Mouse (Mus musculus) kidney, adult 11 months (tissue): ENCODE measurements at regions not wholly inside any gene's neighbourhood (a gene's known extent, or its start where the extent isn't known, plus 50 kb on each side); places are given as distances from the start of the nearest gene placed in this dataset.
"Not testable (repeated sequence)": the region's sequence is repeated elsewhere in the genome, so short reads cannot be mapped to it uniquely, and the experiment has no call there.

Experiments
- DNase-seq: peaks from one replicate; pipeline ENCODE4 v3.0.0; 2022

DNA sequence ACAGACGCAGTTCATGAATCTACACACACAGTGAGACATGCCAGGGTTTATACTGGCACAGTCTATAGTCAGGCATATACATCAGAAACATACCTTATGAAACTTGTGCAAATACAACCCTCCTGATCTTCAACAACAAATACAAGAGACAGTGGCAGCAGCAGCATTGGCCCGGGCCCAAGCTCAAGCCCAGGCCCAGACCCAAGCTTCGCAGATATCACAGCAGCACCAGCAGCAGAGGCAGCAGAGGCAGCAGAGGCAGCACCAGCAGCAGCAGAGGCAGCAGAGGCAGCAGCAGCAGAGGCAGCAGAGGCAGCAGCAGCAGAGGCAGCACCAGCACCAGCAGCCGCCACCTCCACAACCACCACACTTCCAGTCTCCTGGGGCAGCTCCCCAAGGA is 80.0 kb downstream of the Samd9l start:
- no peak for DNase-seq

DNA sequence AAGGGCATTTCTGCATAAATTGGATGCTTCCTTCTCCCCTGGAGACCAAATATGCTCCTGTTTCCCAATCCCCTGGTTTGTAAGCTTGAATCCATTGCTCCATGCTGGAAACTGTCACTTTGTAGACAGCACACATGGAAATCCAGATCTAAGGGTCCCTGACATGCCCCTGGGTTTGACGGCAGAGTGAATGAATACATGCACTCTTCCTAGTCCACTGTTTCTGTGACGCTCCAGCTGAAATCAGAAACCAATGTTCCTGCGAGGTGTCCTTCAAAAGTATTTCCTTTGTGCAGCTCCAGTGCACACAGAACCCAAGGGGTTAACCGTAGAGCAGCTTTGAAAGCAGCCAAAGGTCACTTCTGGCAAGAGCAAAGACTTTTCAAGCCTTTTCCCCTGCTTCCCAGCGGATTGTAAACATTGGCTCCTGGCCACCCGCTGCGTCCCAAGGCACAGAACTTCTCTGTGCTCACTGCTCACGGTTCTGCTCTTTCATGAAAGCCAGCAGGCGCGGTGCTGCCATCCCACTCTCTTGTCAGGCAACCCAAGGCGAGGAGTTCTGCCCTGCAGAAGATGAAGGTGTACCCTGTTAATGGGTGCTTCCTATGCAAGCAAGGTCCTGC is 91.7 kb downstream of the Samd9l start:
- DNase-seq: peak; percentile 52

DNA sequence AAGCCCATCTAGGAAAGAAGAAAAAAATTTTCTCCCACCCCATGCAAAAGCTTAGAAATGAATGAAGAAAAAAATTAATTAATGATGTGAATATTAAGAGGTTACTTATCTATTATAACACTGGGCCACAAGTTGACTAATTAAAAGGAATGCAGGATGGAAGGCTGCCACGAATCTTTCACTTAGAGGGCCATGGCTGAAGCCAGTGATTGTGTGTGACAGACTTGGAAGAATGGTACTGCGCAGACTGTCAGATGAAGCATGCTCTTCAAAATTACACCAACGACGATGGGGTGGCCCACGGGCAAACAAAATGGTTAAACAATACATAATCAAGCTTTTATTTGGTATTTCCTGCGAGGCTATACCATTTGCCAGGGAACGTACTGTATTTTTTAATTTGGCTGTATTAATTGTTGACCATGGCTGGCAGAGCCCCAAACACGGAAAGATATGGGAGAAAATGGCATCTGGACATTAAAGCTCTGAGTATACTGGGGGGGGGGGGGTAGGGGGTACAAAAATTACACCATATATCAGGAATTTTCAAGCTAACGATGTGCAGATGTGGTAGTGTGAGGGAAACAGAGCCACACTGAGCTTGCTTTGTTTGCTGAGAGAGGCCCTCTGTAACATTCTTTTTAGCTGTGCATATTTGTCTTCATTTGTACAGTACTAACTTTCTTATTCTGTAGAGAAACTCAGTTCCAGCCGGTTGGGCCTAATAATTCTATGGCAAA is 94.3 kb downstream of the Samd9l start:
- not testable (repeated sequence) for DNase-seq

DNA sequence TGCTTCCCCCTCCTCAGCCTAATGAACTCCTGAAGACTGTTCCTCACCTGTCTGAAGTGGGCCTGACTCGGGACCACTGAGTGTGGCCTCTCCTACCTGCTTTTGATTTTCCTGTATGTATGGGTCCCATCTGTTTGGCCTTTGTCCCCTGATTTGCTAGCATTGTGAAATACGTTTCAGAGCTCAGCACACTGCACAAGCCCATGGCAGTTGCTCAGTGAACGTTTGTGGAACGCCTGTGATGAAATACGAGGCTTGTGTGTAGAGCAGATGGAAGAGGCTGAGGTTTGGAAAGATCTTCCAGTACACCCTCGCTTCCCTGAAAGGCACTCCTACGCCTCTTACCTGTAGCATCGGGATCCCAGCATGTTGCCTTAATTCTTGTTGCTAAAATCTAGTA is 106.1 kb downstream of the Samd9l start:
- DNase-seq: not testable (repeated sequence)

DNA sequence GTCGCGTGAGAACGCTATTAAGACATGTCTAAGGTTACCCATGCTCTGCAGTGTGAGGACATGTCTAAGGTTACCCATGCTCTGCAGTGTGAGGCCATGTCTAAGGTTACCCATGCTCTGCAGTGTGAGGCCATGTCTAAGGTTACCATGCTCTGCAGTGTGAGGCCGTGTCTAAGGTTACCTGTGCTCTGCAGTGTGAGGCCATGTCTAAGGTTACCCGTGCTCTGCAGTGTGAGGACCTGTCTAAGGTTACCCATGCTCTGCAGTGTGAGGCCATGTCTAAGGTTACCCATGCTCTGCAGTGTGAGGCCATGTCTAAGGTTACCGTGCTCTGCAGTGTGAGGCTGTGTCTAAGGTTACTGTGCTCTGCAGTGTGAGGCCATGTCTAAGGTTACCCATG is 107.4 kb downstream of the Samd9l start:
- not testable (repeated sequence) for DNase-seq

DNA sequence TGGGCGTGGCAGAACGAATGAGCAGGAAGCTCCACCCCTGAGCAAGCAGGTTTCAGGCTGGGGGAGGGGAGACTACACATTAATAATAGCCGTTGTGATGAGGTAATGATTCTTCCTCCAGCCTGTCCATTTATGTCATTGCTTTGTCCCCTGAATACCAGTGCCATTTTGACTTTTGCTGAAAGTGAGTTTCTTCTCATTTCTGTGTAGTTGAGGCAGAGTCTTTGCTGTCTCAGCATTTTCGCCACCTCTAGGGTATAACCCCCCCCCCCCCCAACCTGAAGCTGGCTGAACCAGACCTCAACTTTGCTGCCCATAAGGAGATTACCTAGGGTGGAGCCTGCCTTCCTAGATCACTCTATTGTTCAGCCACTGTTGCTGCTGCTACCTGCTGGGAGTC is 130.6 kb downstream of the Samd9l start:
- not testable (repeated sequence) for DNase-seq

DNA sequence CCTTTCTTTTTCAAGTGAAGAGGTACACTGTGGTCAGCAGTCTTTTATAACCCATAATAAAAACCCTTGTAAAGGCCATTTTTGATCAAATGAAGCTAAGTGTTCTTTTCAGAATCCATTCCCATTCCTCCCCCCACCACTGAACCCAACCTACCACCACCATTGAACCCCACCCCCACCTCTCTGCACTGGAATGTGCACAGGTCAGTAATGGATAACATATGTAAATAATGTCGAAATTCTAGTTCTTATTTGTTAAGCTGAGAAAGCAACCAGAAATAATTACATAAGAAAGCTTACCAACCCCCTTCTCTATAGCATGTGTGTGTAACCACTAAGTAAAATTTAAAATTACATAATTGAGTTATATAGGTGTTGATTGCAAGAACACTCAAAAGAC is 133.9 kb downstream of the Samd9l start:
- DNase-seq: not testable (repeated sequence)
